Mouse (Mus musculus) kidney, postnatal 14 days (tissue): ENCODE measurements around the gene St6gal1.
"Not testable (repeated sequence)": the region's sequence is repeated elsewhere in the genome, so short reads cannot be mapped to it uniquely, and the experiment has no call there.

ENCODE experiments used
- DNase-seq: peaks from one replicate; pipeline ENCODE4 v3.0.0; 2022; ENCODE audit warnings: mixed read lengths

The St6gal1 gene

GRCm38 (mm10) chr16:23224671-23225068 lies at the start of gene St6gal1:
TSS of gene St6gal1 (plus strand) at chr16:23224740.
- DNase-seq, result peak; percentile 86

GRCm38 (mm10) chr16:23174855-23175254 lies 49.7 kb upstream of the St6gal1 start:
- no peak for DNase-seq

GRCm38 (mm10) chr16:23175956-23176355 lies 48.6 kb upstream of the St6gal1 start:
- DNase-seq, result no peak

GRCm38 (mm10) chr16:23177856-23178255 lies 46.7 kb upstream of the St6gal1 start:
- no peak for DNase-seq

- DNase-seq, result no peak
Observed at GRCm38 (mm10) chr16:23178796-23179195, 45.7 kb upstream of the St6gal1 start.

GRCm38 (mm10) chr16:23179436-23179835 lies 45.1 kb upstream of the St6gal1 start:
- not testable (repeated sequence) for DNase-seq

- no peak for DNase-seq
Observed at GRCm38 (mm10) chr16:23181054-23181453, 43.5 kb upstream of the St6gal1 start.

- DNase-seq, result no peak
Observed at GRCm38 (mm10) chr16:23181487-23181886, 43.1 kb upstream of the St6gal1 start.

GRCm38 (mm10) chr16:23181942-23182597 lies 42.5 kb upstream of the St6gal1 start:
- DNase-seq, result no peak

- DNase-seq, result no peak
Observed at GRCm38 (mm10) chr16:23185824-23186223, 38.7 kb upstream of the St6gal1 start.

- no peak for DNase-seq
Observed at GRCm38 (mm10) chr16:23186418-23186817, 38.1 kb upstream of the St6gal1 start.

- DNase-seq, result no peak
Observed at GRCm38 (mm10) chr16:23187983-23188382, 36.6 kb upstream of the St6gal1 start.

- no peak for DNase-seq
Observed at GRCm38 (mm10) chr16:23189612-23190011, 34.9 kb upstream of the St6gal1 start.

GRCm38 (mm10) chr16:23191560-23192242 lies 32.8 kb upstream of the St6gal1 start:
- no peak for DNase-seq

GRCm38 (mm10) chr16:23195618-23196017 lies 28.9 kb upstream of the St6gal1 start:
- DNase-seq, result no peak

GRCm38 (mm10) chr16:23196296-23196695 lies 28.2 kb upstream of the St6gal1 start:
- no peak for DNase-seq

GRCm38 (mm10) chr16:23196791-23197190 lies 27.7 kb upstream of the St6gal1 start:
- DNase-seq, result no peak

- no peak for DNase-seq
Observed at GRCm38 (mm10) chr16:23201498-23201897, 23.0 kb upstream of the St6gal1 start.

- no peak for DNase-seq
Observed at GRCm38 (mm10) chr16:23214314-23214713, 10.2 kb upstream of the St6gal1 start.

- no peak for DNase-seq
Observed at GRCm38 (mm10) chr16:23215241-23215900, 9.2 kb upstream of the St6gal1 start.

- DNase-seq, result no peak
Observed at GRCm38 (mm10) chr16:23216366-23216765, 8.2 kb upstream of the St6gal1 start.

- peak; percentile 9 for DNase-seq
Observed at GRCm38 (mm10) chr16:23218313-23218712, 6.2 kb upstream of the St6gal1 start.

- peak; percentile 30 for DNase-seq
Observed at GRCm38 (mm10) chr16:23223166-23223870, 1.2 kb upstream of the St6gal1 start.
